Mouse (Mus musculus) lung, adult 2 months (tissue): ENCODE results near the gene Slc45a3.

Experiments
- CTCF ChIP-seq: fragments of 200-500 bp; IDR thresholded peaks from 2 replicates; pipeline ENCODE4 v1.5.1; 2011; ENCODE audit warnings: mild to moderate bottlenecking, low read length, control low read depth; ENCODE audit not compliant: insufficient read depth
- POLR2A ChIP-seq: fragments of 200-500 bp; IDR thresholded peaks from 2 replicates; pipeline ENCODE4 v1.6.1; 2011; ENCODE audit warnings: low read depth, mild to moderate bottlenecking, control low read depth, low read length, borderline replicate concordance; ENCODE audit errors: extremely low read depth

DNA sequence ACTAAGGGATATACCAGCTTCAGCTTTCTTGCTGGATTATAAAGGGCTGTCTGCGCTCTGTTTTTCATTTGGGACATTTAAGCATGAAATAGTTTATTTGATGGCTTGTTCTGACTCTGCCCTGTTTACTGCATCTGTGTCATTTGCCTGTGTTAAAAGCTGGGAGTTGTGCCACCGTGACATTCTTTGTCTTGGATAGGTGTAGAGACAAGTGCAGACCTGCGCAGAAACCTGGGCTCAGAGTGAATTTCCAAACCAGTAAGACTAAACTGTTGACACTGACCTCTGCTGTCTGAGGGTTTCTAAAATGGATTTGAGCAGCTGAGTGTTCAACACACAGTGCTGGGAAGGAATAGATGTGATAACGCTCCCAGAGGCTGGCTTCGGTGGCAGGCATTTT, 65.2 kb downstream of the Slc45a3 start:
- TF ChIP-seq POLR2A (no peak), CTCF (no peak)
